Mouse (Mus musculus) heart, adult 2 months (tissue): ENCODE measurements at regions not wholly inside any gene's neighbourhood (a gene's known extent, or its start where the extent isn't known, plus 50 kb on each side); places are given as distances from the start of the nearest gene placed in this dataset.
"Not testable (repeated sequence)": the region's sequence is repeated elsewhere in the genome, so short reads cannot be mapped to it uniquely, and the experiment has no call there.

Source experiments
- CTCF ChIP-seq: fragments of 200-600 bp; IDR thresholded peaks from 2 replicates; pipeline ENCODE4 v1.8.1; 2022; ENCODE audit warnings: antibody characterized with exemption, mild to moderate bottlenecking, moderate library complexity
- POLR2A ChIP-seq: fragments of 200-500 bp; IDR thresholded peaks from 2 replicates; pipeline ENCODE4 v1.6.1; 2011; ENCODE audit warnings: mild to moderate bottlenecking, low read depth, low read length, control low read depth; ENCODE audit not compliant: insufficient read depth

DNA sequence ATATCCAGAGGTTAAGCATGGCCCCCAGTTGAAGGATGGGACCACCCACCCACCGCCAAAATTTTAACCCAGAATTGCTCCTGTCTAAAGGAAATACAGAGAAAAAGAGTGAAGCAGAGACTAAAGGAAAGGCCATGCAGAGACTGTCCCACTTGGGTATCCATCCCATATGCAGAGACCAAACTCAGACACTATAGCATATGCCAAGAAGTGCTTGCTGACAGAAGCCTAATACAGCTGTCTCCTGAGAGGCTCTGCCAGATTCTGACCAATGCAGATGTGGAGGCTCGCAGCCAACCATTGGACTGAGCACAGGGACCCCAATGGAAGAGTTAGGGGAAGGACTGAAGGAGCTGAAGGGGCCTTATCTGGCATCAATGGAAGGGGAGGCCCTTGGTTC is 206.2 kb upstream of the Fbxl7 start:
- TF ChIP-seq POLR2A, CTCF: not testable (repeated sequence)
